Mouse (Mus musculus) C3H10T1/2 (cell line): ENCODE data around the gene Gm49450. TPM values are rescaled to one million over a fixed set of nuclear protein-coding genes. Genes with fewer than 3 reads are reported as not detected.

Source experiments
- polyA plus RNA-seq, 2 experiments: library from polyadenylated mRNA; unstranded; fragments of >200 nt; fragmentation: generic; extraction: Trizol; gene quantifications; one replicate each; pipeline ENCODE4 v1.2.1; 2012; ENCODE audit warnings: missing spikeins in 2 of 2

Gm49450 gene
- polyA plus RNA-seq, result under 1 TPM in 1 of 2 experiments, not detected in 1; 0.13 TPM

GRCm38 (mm10) chr15:98953401-98954356, at the start of gene Gm49450, which contains the start of gene Tuba1a:
TSS of gene Gm49450 (minus strand) at chr15:98953551.
TSS of gene Tuba1a (minus strand) at chr15:98953703.

GRCm38 (mm10) chr15:98934217-98934839, 19.0 kb downstream of the Gm49450 start, which contains the start of gene Tuba1b:
TSS of gene Tuba1b (minus strand) at chr15:98934565.

GRCm38 (mm10) chr15:98917538-98918498, 35.5 kb downstream of the Gm49450 start, which contains the start of gene Lmbr1l:
TSS of gene Lmbr1l (minus strand) at chr15:98918231.

DNA sequence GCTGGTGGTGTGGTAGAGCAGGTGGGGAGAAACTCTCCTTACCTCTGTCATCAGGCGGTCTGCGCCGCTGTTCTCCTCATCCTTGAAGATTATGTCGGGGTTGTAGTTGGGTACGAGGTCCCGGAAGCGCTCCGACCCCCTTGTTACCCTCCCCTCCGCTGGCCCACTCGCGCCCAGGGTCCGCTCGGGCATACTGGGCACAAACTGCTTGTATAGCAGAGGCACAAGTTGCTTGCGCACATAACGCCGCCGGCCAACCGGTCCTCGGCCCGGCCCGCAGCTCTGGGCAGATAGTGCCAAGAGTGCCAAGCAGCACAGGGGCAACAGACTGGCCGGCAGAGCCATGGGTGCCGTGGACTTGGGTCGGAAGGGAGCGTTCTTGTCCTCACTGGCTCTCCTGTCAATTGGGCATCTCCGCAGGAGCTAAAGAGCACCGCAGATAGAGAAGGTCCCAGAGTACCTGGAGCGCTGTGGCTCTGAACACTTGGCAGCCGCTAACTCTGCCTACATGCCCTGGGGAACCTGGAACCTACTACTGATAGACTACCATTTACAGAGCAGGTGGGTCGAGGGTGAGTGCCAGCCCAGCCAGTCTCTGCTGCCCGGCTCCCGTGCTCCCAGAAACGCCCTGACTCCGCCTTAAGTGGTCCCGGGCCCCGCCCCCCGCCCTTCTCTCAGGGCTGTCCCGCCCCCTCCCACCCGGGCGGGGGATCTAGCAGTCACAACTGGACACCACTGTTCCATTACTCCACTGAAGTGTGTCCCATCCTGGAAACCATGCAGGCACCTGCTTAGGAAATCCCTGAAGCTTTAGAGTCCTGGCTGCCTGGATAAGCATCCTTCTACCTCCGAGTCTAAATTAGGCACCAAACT, 55.2 kb downstream of the Gm49450 start, which contains the start of gene Dhh:
Gene Dhh (minus strand): TSS at position 613 of the 873 bp plus-strand sequence.

DNA sequence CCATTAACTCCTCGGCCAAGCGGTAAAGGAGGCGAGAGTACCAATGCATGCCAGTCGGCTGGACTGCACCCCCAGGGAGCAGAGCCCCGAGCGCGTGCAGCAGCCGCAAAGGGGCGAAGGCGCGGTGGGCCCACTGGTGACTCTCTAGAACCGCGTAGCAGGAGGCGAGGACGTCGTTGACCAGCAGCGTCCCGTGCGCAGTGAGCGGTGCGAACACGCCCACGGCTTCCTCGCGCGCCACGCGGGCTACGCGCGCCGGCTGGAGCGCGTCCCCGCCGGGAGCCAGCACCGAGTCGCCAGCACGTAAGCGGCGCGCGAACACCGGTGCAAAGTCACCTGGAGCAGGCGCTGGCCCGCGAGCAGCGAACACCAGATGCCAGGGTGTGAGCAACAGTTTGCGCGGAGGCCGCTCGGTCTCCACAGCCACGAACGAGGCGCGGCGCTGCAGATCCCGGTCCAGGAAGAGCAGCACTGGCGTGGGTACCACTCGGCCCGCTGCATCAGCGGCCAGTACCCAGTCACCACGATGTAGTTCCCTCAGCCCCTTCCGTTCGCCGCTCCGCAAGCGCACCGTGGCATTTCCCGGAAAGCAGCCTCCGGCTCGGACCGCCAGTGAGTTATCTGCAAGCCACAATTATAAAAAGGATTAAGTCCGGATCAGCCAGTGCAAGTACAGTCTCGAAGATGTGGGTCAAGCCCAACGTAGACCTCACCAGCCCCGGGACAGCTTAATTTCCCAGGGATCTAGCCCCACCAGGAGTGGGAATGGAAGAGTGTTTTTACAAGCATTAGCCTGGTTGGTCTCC, 59.2 kb downstream of the Gm49450 start, which contains the start of gene Rhebl1:
Gene Rhebl1 (minus strand): TSS at position 601 of the 806 bp plus-strand sequence.

Other genes with a start within 250 kb of the Gm49450 start
- 1 to 10 TPM in 1 of 2 experiments, under 1 TPM in 1; 0.59 to 4.3 TPM for gene Ccdc65, start 245.3 kb downstream of the Gm49450 start, polyA plus RNA-seq
- gene Fkbp11, start 225.4 kb downstream of the Gm49450 start, polyA plus RNA-seq, result 100 to 1,000 TPM; 121 to 127 TPM
- gene Arf3, start 190.3 kb downstream of the Gm49450 start, polyA plus RNA-seq, result 100 to 1,000 TPM in 1 of 2 experiments, 10 to 100 TPM in 1; 39.1 to 104 TPM
- gene Wnt10b, start 175.4 kb downstream of the Gm49450 start, polyA plus RNA-seq, result 1 to 10 TPM in 1 of 2 experiments, under 1 TPM in 1; 0.04 to 1.3 TPM
- under 1 TPM; 0.01 to 0.04 TPM for gene Wnt1, start 163.7 kb downstream of the Gm49450 start, polyA plus RNA-seq
- gene Ddn, start 144.1 kb downstream of the Gm49450 start, polyA plus RNA-seq, result under 1 TPM; 0.01 to 0.15 TPM
- gene Prkag1, start 122.0 kb downstream of the Gm49450 start, polyA plus RNA-seq, result 100 to 1,000 TPM in 1 of 2 experiments, 10 to 100 TPM in 1; 90.5 to 115 TPM
- gene Kmt2d, start 82.3 kb downstream of the Gm49450 start, polyA plus RNA-seq, result 10 to 100 TPM in 1 of 2 experiments, 1 to 10 TPM in 1; 1.5 to 24.2 TPM
- gene Rhebl1, start 59.0 kb downstream of the Gm49450 start, polyA plus RNA-seq, result 1 to 10 TPM; 6.0 to 7.9 TPM
- under 1 TPM in 1 of 2 experiments, not detected in 1; 0.04 TPM for gene Dhh, start 55.0 kb downstream of the Gm49450 start, polyA plus RNA-seq
- gene Lmbr1l, start 35.3 kb downstream of the Gm49450 start, polyA plus RNA-seq, result 10 to 100 TPM in 1 of 2 experiments, 1 to 10 TPM in 1; 6.6 to 38.9 TPM
- 1,000 to 10,000 TPM; 2,359 to 4,763 TPM for gene Tuba1b, start 19.0 kb downstream of the Gm49450 start, polyA plus RNA-seq
- 1,000 to 10,000 TPM; 1,679 to 1,913 TPM for gene Tuba1a, start 152 bp upstream of the Gm49450 start, polyA plus RNA-seq
- gene Tuba1c, start 76.3 kb upstream of the Gm49450 start, polyA plus RNA-seq, result 100 to 1,000 TPM; 620 to 688 TPM
- gene Prph, start 101.6 kb upstream of the Gm49450 start, polyA plus RNA-seq, result under 1 TPM; 0.44 to 0.53 TPM
- gene Troap, start 121.0 kb upstream of the Gm49450 start, polyA plus RNA-seq, result 10 to 100 TPM; 27.9 to 64.9 TPM
- gene C1ql4, start 134.3 kb upstream of the Gm49450 start, polyA plus RNA-seq, result under 1 TPM; 0.14 to 0.84 TPM
- 1 to 10 TPM in 1 of 2 experiments, under 1 TPM in 1; 0.62 to 1.9 TPM for gene Dnajc22, start 139.6 kb upstream of the Gm49450 start, polyA plus RNA-seq
- gene Spats2, start 172.4 kb upstream of the Gm49450 start, polyA plus RNA-seq, result 10 to 100 TPM in 1 of 2 experiments, 1 to 10 TPM in 1; 5.1 to 27.2 TPM